Mouse (Mus musculus) ES-E14 (cell line): ENCODE results near the gene Ezr. TPM values are rescaled to one million over a fixed set of nuclear protein-coding genes. Genes with fewer than 3 reads are reported as not detected.
A peak's percentile ranks its signal among the peaks of the same experiment; 100 is the strongest.

Experiments
- DNase-seq: peaks from one replicate; pipeline ENCODE4 v3.0.0-alpha.2; 2013; ENCODE audit warnings: low read depth, low spot score
- H3K27ac ChIP-seq: 2 replicates; pipeline ENCODE4 v1.5.1; 2012; ENCODE audit warnings: low read depth, mild to moderate bottlenecking, low read length, moderate library complexity, mixed read lengths; ENCODE audit not compliant: poor library complexity, insufficient read depth, severe bottlenecking
- H3K36me3 ChIP-seq: 2 replicates; pipeline ENCODE4 v1.6.1; 2012; ENCODE audit warnings: mild to moderate bottlenecking, low read length, moderate library complexity, mixed read lengths; ENCODE audit not compliant: control insufficient read depth, poor library complexity, insufficient read depth, severe bottlenecking
- H3K4me1 ChIP-seq, 2 experiments: fragments of 150-350 bp in 1 of 2; sonication (generic) in 1 of 2; 2 replicates each; pipeline ENCODE4 v1.6.1; 2012; ENCODE audit warnings: low read length in 2 of 2, mild to moderate bottlenecking in 1 of 2, mixed read lengths in 1 of 2; ENCODE audit not compliant: control insufficient read depth in 2 of 2, insufficient read depth in 2 of 2, poor library complexity in 1 of 2
- H3K4me3 ChIP-seq, 2 experiments: fragments of 150-350 bp in 1 of 2; sonication (generic) in 1 of 2; 2 replicates each; pipeline ENCODE4 v1.5.1; 2012; ENCODE audit warnings: low read length in 2 of 2, low read depth in 1 of 2, mild to moderate bottlenecking in 1 of 2, mixed read lengths in 1 of 2; ENCODE audit not compliant: insufficient read depth in 1 of 2, poor library complexity in 1 of 2, severe bottlenecking in 1 of 2
- H3K9ac ChIP-seq: 2 replicates; pipeline ENCODE4 v1.6.1; 2012; ENCODE audit warnings: low read depth, mild to moderate bottlenecking, low read length, mixed read lengths; ENCODE audit not compliant: poor library complexity, insufficient read depth, severe bottlenecking
- H3K9me3 ChIP-seq: fragments of 150-350 bp; sonication (generic); 2 replicates; pipeline ENCODE4 v1.6.1; 2012; ENCODE audit warnings: low read depth, mild to moderate bottlenecking, low read length; ENCODE audit not compliant: control insufficient read depth, insufficient read depth
- CHD2 ChIP-seq: IDR thresholded peaks from 2 replicates; pipeline ENCODE4 v1.6.1; 2014; ENCODE audit warnings: mild to moderate bottlenecking, low read depth, low read length, inconsistent platforms
- HCFC1 ChIP-seq: IDR thresholded peaks from 2 replicates; pipeline ENCODE4 v1.6.1; 2012; ENCODE audit warnings: low read length, inconsistent platforms, borderline replicate concordance; ENCODE audit not compliant: insufficient read depth
- MAFK ChIP-seq: IDR thresholded peaks from 2 replicates; pipeline ENCODE4 v1.6.1; 2014; ENCODE audit warnings: mild to moderate bottlenecking, low read depth, low read length, inconsistent platforms; ENCODE audit not compliant: insufficient read depth
- ZC3H11A ChIP-seq: IDR thresholded peaks from 2 replicates; pipeline ENCODE4 v1.6.1; 2012; ENCODE audit warnings: low read depth, mild to moderate bottlenecking, inconsistent platforms, low read length, borderline replicate concordance
- ZNF384 ChIP-seq: IDR thresholded peaks from 2 replicates; pipeline ENCODE4 v1.6.1; 2012; ENCODE audit warnings: low read depth, low read length, inconsistent platforms
- in situ Hi-C, 2 experiments: fragments of 600-800 bp; cut with MboI; formaldehyde crosslinking; loops; one replicate each; pipeline ENCODE4 v1.15.1; 2025; ENCODE audit warnings: low sequenced_read_pairs in 2 of 2, inconsistent platforms in 1 of 2; ENCODE audit not compliant: unreplicated experiment in 2 of 2
- total RNA-seq: library from RNA; depleted of rRNA; stranded (reverse); fragments of 300-350 nt; gene quantifications from 2 replicates; pipeline ENCODE4 v1.2.3, GENCODE M21; 2012

Ezr gene
- total RNA-seq, 1 experiment: 131 TPM

DNA sequence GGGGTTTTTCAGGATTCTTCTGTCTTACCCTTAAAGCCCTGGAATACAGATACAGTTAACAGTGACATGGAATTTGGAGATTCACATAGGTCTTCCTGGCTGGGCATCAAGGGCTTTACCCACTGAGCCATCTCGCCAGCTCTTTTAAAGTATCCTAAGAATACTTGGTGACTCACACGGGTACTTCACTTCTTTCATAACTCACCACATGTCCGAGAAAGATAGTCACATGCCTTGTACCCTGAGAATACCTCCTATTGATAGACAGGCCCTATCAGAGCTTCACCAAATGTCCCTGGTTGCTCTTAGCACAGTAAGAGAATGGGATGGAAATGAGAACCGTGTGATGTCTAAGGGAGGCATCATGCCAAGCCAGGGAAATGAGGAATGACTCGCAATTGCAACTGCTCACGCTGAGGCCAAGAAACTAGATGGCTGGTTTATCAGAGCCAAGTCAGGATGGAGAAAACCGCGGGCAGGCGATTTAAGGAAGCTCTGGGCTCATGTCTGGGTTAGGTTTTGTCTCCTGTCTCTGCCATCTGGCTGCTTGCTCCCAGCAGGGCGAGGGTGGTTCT, 44.7 kb upstream of the Ezr start:
- no peak for DNase-seq
- TF ChIP-seq HCFC1: peak; percentile 18; the same call in 1 of the 2 replicates
- TF ChIP-seq MAFK: no peak
- in situ Hi-C loops: no loop called here

GRCm38 (mm10) chr17:6816796-6817195, 34.2 kb upstream of the Ezr start:
- in situ Hi-C loops: no loop called here
- Histone ChIP-seq H3K9ac (no peak overlapping the region), H3K4me1 (peaks cover 0 to 5% of the 10 kb centered on the region in 2 experiments; a peak in 1 of 4 replicates), H3K36me3 (no peaks in the 10 kb centered on the region), H3K4me3 (no peak overlapping the region), H3K9me3 (no peaks in the 10 kb centered on the region), H3K27ac (no peak overlapping the region)
- DNase-seq: no peak
- TF ChIP-seq MAFK (no peak), ZNF384 (no peak)

More for the DNA sequence above, 44.7 kb upstream of the Ezr start:
- H3K27ac ChIP-seq: peak overlapping the region; percentile 98
- H3K36me3 ChIP-seq: no peaks in the 10 kb centered on the region
- H3K4me3 ChIP-seq: peak overlapping the region; percentile 73 to 81
- H3K4me1 ChIP-seq: peaks cover 0 to 2% of the 10 kb centered on the region in 2 experiments; a peak in 2 of 4 replicates
- H3K9me3 ChIP-seq: no peaks in the 10 kb centered on the region
- peak overlapping the region; percentile 96 for H3K9ac ChIP-seq

- no peaks in the 10 kb centered on the region for H3K9me3 ChIP-seq
- in situ Hi-C loops: no loop called here
- no peaks in the 10 kb centered on the region for H3K36me3 ChIP-seq
- TF ChIP-seq HCFC1: no peak
- TF ChIP-seq ZC3H11A: no peak
- TF ChIP-seq CHD2: no peak
- no peak for TF ChIP-seq MAFK
- no peak for TF ChIP-seq ZNF384
- no peak overlapping the region for H3K9ac ChIP-seq
- H3K4me1 ChIP-seq: peaks cover 0 to 5% of the 10 kb centered on the region in 2 experiments; a peak in 1 of 4 replicates
- no peak overlapping the region for H3K4me3 ChIP-seq
- H3K27ac ChIP-seq: no peak overlapping the region
- no peak for DNase-seq
Observed at GRCm38 (mm10) chr17:6816151-6816550, 33.6 kb upstream of the Ezr start.

DNA sequence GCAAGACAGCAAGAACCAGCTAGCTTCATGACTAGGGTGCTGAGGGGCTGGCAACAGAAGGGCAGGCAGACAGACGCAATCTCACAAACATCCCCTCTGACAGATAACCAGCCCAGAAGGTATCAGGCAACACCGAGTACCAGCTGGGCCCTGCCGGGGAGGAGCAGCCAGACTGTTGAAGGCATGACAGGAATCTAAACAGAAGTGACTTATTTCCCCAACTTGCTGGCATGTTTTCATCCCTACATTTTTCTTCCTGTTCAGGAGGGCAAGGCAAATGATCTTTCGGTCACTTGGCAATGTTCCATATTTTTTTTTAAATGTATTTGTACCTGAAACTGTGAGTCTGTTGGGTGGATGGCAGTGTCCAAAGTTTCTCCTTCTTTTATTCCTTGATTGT, 32.1 kb upstream of the Ezr start:
- in situ Hi-C loops: no loop called here
- Histone ChIP-seq H3K4me1 (peaks cover 0 to 5% of the 10 kb centered on the region in 2 experiments; a peak in 1 of 4 replicates), H3K27ac (no peak overlapping the region), H3K4me3 (no peak overlapping the region), H3K9ac (no peak overlapping the region), H3K36me3 (no peaks in the 10 kb centered on the region), H3K9me3 (no peaks in the 10 kb centered on the region)
- no peak for DNase-seq
- no peak for TF ChIP-seq CHD2
- TF ChIP-seq ZNF384: no peak
- TF ChIP-seq MAFK: no peak
- no peak for TF ChIP-seq ZC3H11A
- TF ChIP-seq HCFC1: no peak

- H3K9me3 ChIP-seq: no peaks in the 10 kb centered on the region
- H3K36me3 ChIP-seq: no peaks in the 10 kb centered on the region
- no peak overlapping the region for H3K4me3 ChIP-seq
- no peak for DNase-seq
- in situ Hi-C loops: no loop called here
- H3K27ac ChIP-seq: no peak overlapping the region
- TF ChIP-seq CHD2 (no peak), ZC3H11A (no peak), HCFC1 (no peak), ZNF384 (no peak), MAFK (no peak)
- no peak overlapping the region for H3K9ac ChIP-seq
- H3K4me1 ChIP-seq: peaks cover 2 to 8% of the 10 kb centered on the region in 2 experiments; a peak in 2 of 4 replicates
Observed at GRCm38 (mm10) chr17:6812851-6813191, 30.2 kb upstream of the Ezr start.
